Mouse (Mus musculus) lung, postnatal 10 days (tissue): ENCODE data around the gene Zbtb11.
"Not testable (repeated sequence)": the region's sequence is repeated elsewhere in the genome, so short reads cannot be mapped to it uniquely, and the experiment has no call there.

Source experiments
- DNase-seq: peaks from one replicate; pipeline ENCODE4 v3.0.0; 2021

Zbtb11 gene

DNA sequence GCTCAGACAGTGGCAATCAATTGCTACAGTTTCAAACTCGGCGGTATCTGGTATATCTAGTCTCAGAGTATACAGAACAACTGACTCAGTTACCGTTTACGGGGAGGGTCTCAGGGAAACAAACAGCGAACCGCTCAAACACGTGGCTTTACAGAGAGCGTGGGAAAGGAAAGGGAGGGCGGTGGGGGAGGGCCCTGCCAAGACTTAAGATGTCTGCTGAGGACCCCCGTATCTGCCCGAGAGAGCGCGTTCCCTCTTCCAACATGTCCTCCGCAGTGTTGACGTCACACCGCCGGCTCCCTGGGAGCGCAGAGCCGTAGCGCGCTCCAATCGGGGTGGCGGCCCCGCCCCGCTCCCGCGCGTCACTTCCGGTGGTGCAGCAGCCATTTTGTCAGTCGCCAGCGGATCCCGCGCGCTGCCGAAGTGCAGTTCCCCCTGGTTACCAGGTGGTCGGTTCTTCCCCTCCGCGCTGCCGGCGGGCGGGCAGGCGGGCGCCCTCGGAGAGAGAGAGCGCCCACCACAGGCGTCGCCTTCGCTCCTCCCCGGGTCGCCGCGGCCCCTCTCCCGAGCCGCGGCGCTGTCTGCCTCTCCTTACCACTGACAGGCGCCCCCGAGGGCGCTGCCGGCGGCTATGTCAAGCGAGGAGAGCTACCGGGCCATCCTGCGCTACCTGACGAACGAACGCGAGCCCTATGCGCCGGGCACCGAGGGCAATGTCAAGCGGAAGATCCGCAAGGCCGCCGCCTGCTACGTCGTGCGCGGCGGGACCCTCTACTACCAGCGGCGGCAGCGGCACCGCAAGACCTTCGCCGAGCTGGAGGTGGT is at the start of gene Zbtb11:
TSS of gene Zbtb11 (plus strand) at position 453 of the 825 bp plus-strand sequence.
- DNase-seq: peak; percentile 100

DNA sequence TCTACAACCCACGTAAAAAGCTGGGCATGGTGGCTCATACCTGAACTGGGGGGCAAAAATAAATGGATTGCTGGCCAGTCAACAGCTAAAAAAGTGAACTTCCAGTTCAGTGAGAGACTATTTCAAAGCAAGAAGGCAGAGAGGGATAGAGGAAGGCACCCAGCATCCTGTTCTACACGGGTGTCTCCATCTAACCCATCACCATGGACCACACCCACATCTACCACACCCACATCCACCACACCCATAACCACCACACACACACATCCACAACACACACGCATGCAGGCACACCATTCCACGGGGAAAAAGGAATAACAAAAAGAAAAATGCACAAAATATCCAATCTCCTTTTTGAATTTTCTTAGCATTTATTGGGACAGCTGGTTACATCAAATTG is 49.7 kb upstream of the Zbtb11 start:
- DNase-seq: no peak

DNA sequence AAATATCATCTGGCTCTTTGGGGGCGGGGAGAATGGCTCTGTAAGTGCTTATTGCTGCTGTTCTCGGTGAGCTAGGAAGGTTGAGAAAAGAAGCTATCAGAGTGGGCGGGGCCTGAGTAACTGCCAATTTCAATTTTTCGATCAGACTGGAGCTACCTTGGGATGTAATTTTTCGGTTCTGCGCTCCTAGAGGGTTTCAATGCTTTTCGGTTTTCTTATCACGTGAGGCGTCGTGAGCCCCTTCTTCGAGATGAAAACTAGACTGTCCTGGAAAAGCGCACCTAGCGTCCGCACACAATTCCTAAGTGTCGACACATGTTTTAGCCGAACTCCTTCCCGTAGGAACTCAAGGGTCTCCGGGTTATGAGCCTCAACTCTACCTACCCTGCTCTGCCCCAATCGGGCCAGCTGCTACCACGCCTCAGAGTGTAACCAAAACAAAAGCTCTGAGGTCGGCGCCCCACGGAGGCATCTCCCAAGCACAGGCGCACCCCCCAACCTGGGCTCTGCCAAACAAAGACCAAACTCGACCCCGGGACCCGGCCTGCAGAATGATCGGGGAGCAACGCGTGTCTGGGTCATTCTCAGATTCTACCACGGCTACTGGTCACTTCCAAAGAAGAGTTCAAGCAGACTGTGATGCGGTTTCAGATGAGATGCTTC is 39.9 kb upstream of the Zbtb11 start:
- peak; percentile 45 for DNase-seq

DNA sequence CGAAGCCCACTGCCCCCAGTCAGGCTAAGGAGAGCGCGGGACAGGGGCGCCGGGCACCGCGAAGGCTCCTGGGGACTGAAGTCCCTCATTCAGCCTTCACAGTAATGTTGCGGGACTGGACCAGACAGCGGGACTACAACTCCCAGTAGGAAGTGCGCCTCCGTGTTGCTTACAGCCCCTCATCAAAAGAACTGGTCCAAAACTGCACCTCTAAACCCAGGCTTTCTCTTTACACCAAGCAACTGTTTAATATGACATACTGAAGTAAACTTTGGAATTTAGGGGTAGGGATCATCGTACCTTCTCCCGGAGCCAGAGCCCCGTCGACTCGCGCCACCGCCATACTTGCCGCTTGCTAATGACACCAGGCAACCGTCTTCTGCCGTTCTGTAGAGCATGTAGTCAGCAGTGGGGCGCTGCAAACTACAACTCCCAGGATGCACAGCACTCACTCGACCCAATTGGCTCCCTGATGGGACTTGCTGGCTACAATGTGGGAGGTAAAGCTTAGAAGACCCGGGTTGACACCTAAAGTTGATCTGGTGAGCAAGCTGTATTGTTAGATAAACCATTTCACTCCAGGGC is 39.1 kb upstream of the Zbtb11 start, which contains the start of gene Cep97:
TSS of gene Cep97 (minus strand) at position 403 of the 585 bp plus-strand sequence.
- DNase-seq: peak; percentile 93

DNA sequence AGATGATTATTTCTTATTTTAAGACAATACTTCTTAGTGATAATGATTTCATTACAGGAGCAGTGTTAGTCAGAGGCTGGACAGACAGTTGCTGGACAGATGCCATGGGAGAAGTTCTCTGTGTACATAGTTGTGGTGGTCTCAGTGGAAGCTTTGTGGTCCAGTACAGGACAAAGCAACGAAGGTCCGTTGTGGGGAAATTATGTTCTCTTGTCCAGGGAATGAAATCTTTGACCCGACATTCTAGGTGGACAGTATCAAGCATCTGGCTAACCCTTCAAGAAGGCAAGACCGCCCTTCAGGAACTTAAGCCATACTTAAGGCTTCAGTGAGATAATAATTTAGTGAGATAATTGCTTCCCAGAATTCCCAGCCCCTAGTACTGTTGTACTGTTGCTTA is 34.9 kb upstream of the Zbtb11 start:
- DNase-seq: no peak

DNA sequence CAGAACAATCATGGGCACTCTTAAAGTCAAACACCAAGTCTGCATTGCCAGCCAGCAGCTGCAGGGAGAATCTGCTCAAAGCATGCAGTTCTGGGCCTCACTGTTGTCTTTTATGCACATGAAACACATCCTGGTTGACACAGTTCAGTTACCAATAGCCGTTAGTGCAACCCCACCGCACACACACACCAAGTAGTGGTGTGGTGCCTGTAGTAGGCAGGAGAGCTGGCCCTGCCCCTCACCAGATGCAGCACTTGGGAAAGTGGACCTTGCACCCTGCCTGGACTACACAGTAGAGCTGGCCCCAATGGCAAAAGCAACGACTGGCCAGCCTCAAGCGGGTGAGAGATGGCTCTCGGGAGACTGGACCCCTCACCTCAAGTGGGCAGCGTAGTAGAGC is 34.0 kb upstream of the Zbtb11 start:
- DNase-seq: no peak

DNA sequence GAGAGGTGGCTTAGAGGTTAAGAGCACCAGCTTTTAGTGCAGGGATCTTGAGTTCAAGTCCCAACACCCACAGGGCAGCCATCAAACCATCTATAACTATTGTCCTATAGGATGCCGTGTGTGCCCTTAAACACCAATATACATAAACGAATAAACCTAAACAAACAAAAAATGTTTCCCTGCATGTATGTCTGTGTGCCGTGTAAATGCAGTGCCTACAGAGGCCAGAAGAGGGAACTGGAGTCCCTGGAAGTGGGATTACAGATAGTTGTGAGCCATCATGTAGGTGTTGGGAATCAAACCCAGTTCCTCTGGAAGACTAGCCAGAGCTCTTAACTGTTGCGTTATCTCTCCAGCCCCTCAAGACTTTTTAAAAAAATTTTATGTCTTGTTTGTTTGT is 32.9 kb upstream of the Zbtb11 start:
- no peak for DNase-seq

DNA sequence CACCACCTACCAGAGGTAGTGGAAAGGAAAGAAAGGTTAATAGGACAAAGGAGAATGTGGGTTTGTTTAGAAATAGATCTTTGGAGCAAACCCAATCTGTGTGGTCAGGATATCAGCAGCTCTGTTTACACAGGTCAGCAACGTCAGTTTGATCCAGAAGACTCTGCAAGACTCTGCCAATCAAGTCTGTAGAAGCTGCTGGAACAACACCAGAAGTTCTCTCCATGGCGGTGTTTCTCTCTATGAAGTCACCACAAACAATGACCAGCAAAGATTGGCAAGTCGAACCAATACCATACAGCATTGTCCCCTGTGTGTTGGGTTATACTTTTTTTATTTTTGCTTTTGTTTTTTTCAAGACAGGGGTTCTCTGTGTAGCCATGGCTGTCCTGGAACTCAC is 26.4 kb upstream of the Zbtb11 start:
- DNase-seq: no peak

DNA sequence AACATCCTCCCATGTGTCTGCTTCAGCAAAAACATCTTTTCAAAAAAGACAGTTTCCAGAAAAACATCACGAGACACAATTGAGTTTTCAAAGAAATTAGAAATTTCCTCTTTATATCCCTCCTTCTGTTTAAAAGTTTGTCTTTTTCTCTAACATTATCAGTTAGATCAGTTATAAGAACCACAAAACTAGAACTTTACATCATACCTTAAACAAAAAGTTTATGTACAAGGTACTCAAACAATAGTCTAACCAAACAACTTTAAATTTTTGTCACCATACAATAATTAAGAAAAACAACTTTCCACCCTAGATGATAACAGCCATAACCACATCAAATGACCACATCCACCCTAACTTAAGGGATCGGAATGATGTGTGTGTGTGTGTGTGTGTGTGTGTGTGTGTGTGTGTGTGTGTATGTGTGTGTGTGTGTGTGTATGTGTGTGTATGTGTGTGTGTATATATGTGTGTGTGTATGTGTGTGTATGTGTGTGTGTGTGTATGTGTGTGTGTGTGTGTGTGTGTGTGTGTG is 25.7 kb upstream of the Zbtb11 start:
- not testable (repeated sequence) for DNase-seq

DNA sequence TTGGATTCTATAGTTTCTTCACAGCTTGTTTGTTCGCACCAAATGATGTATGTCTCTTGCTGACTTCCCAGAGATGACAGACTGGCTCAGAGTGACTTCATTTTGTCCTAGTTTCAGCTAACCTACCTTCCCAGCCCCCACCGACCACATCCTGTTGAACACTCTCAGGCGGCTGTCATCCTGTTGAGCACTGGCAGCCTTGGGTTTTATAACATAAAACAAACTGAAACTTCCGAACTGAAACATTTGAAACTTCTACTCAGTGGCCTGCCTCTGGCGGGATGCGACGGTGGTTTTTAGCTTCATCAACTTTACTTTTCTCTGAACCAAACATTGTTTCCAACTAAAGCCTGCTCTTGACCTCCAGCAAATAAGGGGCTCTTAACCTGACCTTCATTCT is 24.7 kb upstream of the Zbtb11 start:
- DNase-seq: peak; percentile 60

DNA sequence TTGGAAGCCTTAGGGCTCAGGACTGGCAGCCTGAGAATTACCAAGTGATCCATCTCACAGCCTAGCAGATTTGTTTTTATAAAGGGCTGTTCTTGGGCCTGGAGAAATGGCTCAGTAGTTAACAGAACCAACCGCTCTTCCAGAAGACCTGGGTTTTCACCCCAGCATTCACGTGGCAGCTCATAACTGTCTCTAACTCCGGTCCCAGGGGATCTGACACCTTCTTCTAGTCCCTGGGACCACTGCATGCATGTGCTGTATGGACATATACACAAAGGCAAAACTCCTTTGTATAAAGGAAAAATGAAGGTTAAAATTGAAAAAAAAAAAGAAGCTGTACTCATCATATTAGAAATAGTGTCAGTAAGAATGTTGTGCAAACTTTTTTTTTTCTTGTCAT is 23.2 kb upstream of the Zbtb11 start:
- DNase-seq: no peak

DNA sequence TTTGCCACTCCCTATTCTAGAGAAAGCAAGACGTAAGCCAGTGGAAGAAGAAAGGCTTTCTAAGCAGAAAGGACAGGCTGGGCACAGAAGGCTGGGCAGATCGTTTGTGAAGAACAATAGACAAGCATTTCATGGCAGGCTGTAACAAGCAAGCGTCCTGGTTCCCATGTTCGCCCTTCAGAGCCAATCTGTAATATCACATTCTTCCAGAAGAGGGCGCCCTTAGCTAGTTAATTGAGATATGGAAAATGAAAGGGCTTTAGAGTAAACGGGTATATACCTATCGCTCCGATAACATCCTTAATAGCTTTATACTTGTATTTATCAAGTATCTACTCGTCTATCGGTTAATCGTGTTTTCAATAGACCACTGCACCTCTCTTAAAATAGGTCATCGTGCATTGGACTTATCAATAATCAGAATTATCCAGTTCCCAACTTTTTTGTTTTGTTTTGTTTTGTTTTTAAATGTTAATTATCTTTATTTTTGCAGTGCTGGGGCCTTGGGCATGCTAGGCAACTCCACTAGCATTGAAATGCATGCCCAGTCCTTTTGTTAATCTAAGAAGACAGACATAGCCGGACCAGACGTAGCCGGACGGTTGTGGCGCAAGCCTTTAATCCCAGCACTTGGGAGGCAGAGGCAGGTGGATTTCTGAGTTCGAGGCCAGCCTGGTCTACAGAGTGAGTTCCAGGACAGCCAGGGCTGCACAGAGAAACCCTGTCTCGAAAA is 22.6 kb upstream of the Zbtb11 start:
- peak; percentile 90 for DNase-seq

DNA sequence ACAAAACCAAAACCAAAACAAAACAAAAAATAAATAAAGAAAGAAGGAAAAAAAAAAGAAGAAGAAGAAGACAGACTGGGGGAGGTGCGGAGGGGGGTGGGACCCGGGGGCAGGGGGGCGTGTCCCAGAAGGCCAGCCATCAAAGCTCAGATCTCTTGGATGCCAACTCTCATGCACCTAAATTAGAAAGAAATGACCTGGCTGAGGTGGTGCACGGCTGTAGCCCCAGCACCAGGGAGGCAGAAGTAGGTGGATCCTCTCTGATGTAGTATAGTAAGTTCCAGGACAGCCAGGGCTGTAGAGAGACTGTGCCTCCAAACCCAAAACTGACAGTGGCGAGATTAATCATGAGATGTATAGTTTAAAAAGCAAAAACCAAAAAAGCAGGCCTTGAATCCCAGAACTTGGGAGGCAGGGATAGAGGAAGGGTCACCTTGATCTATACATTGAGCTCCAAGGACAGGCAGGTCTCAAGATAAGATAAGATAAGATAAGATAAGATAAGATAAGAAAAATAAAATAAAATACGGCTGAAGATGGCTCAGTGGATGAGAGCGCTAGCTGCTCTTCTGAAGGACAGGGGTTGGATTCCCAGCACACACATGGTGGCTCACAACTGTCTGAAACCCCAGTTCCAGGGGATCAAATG is 21.9 kb upstream of the Zbtb11 start:
- no peak for DNase-seq

DNA sequence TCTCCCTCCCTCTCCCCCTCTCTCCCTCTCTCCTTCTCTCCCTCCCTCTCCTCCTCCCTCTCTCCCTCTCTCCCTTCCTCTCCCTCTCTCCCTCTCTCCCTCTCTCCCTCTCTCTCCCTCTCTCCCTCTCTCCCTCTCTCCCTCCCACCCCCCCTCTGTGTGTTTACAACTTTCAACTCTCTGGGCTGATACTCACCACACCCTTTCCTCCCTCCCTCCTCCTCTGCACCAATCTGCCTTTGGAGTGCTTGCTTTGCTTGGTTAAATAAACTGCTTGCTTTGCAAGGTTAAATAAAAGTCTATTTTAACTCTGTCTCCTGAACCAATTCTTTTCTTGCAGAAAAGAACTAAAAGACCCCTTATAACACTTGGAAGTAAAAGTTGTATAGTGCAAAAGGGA is 20.9 kb upstream of the Zbtb11 start:
- DNase-seq: peak; percentile 50

DNA sequence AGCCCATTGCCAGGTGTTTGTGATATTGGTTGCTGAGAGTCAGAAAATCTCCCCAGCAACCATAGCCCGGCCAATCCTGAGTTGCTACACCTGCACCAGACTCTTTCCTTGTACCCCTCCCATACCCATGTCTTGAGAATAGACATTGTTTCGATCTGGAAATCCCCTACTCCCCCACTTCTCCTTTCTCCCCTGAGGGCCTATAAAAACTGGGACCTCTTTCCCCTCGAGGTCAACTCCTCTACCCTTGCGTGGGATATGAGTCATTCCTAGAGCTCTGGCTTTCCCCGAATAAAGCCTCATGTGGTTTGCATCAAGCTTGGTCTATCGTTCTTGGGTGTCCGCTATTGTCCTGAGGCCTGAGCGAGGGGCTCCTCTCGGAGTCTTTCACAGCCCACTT is 19.5 kb upstream of the Zbtb11 start:
- not testable (repeated sequence) for DNase-seq

DNA sequence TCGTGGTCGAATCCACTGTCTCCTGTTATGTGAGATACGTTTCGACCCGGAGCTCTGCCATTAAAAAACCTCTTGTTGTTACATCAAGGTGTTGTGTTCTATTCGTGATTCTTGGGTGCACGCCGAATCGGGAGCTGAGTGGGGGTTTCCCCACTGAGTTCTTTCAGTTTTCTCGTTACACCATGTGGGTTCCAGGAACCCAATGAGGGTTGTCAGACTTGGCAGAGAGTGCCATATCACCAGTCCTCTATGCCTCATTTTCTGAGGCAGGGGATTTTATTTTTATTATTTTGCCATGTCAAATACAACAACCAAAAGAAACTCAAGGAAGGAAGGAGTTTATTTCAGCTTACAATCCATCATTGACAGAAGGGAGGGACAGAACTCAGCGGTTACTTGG is 10.6 kb upstream of the Zbtb11 start:
- not testable (repeated sequence) for DNase-seq

DNA sequence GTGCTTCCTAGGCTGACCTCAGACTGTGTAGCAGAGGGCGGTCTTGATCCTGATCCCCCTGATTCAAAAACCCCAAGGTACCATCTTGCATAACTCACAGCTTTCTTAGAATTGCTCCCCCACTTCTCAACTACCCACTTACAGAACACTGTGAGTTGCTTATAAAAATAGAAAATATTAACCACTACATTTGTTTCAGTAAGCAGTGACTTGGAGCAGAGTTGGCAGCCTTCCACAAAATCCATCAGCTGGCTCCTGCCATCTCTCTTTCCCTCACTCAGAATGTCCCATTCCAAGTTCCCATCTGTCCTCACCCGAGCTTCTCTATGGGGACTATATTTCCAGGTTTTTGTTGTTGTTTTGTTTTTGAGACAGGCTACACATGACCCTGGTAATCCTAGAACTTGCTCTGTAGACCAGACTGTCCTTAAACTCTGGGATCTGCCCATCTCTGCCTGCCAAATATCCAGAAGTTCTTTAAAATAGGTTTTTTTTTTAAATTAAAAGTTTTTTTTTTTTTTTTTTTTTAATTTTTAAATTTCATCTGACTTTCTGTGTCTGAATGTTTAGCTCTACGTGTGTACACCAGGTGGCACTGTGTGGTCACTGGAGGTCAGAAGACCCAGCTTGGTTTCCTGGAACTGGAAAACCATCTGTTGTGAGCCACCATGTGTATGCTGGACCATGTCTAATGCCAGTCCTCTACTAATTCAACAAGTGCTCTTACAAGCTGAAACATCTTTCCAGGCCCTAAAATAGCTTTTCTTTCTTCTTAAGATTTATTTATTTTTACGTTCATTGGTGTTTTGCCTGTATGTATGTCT is 9.3 kb upstream of the Zbtb11 start:
- peak; percentile 49 for DNase-seq

DNA sequence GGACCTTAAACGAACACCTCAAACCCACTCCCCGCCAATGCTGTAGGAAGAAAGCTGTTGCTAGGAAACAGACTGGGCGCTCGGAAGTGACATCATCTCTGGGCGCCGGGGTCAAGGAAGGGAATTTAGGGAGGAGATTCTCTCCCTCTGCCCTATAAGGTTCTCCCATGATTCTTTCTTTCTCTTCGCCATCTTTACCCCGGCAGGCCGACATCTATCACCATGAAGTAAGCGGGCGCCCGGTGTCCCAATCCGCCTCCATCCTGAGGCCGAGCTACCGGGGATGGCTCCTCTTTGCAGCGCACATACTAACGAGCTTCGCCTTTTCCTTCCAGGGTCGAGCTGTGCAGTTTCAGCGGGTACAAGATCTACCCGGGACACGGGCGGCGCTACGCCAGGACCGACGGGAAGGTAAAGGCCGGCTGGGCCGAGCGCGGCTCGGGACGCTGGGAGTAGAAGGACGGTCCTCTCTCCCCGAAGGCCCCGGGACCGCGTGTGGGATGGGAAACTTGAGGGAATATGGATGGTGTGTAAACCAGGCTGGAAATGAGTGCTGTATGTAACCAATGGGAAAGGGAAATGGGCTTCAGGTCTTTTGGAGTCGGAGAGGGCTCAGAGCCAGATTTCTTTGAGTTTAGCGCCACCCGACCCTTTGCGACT is 7.3 kb upstream of the Zbtb11 start, which contains the start of gene Rpl24:
TSS of gene Rpl24 (plus strand) at position 64 of the 660 bp plus-strand sequence.
- peak; percentile 97 for DNase-seq

DNA sequence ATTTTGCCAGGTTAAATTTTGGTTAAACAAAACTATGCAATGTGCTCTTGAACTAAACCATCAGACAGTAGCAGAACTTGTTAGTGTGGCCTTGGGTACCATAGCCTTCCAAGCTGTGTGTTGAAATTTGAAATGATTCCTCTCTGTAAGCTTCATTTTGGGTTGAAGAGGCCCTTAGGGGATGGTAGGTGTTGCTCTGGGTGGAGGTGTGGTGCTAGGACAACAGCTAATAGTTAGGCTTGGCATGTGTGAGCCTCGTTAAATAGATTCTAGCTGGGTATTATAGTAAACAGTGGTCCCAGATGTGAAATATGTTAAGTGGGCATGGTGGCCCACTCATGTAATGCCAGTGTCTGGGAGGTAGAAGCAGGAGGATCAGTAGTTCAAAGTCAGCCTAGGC is 6.5 kb upstream of the Zbtb11 start:
- DNase-seq: no peak

DNA sequence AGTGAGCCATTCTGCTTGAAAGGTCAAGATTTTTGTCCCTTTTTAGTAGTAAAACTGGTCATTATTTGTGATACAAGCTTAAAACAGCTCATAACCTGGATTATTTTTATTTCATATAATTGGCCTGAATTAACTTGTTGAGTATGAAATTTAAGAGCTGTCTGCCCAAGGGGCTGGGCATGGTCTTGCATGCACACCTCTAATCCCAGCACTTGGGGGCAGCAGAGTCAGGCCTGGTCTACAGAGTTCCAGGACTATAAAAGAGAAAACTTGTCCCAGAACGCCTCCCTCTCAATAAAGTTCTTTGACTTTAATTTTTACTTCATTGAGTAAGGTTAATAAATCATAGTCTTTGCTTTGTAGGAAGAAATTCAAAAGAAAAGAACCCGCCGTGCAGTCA is 4.5 kb upstream of the Zbtb11 start:
- peak; percentile 77 for DNase-seq

DNA sequence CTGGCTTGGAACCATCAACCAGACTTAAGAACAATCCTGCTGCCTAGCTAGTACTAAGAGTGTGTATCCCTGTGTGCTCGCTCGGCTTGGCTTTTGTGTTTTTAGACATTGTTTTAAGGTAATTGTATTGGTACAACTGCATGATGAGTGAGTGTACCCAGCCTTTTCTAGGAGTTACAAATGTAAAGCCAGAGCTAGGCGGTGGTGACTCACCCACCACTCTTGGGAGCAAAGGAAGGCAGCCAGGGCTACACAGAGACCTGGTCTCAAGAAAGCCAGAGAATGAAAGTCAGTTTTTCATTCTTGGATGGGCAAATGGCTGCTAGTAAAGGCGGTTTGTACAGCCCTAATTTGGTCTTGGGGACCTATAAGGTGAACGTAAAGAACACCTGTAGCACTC is 3.3 kb upstream of the Zbtb11 start:
- no peak for DNase-seq
